Mouse (Mus musculus) neural tube, embryonic 12.5 days (tissue): ENCODE measurements around the gene Rbp1. TPM values are rescaled to one million over a fixed set of nuclear protein-coding genes. Genes with fewer than 3 reads are reported as not detected.

Experiments used
- ATAC-seq: fragments of 200-750 bp; cut with Nextera tagmentation; 2 replicates; pipeline ENCODE4 v1.8.0; 2017; ENCODE audit warnings: low read depth, mild to moderate bottlenecking, moderate TSS enrichment, moderate library complexity; ENCODE audit not compliant: low FRiP score
- H3K27ac ChIP-seq: fragments of 300-500 bp; sonication (generic); 2 replicates; pipeline ENCODE4 v1.5.1; 2016
- H3K27me3 ChIP-seq: fragments of 300-500 bp; sonication (generic); replicated peaks from 2 replicates; pipeline ENCODE4 v1.6.1; 2016; ENCODE audit warnings: mild to moderate bottlenecking
- H3K36me3 ChIP-seq: fragments of 300-500 bp; sonication (generic); 2 replicates; pipeline ENCODE4 v1.6.1; 2016; ENCODE audit warnings: mild to moderate bottlenecking
- H3K4me1 ChIP-seq: fragments of 300-500 bp; sonication (generic); 2 replicates; pipeline ENCODE4 v1.6.1; 2016
- H3K4me2 ChIP-seq: fragments of 300-500 bp; sonication (generic); replicated peaks from 2 replicates; pipeline ENCODE4 v1.6.1; 2016; ENCODE audit warnings: mild to moderate bottlenecking
- H3K4me3 ChIP-seq: fragments of 300-500 bp; sonication (generic); 2 replicates; pipeline ENCODE4 v1.5.1; 2016
- H3K9ac ChIP-seq: fragments of 300-500 bp; sonication (generic); 2 replicates; pipeline ENCODE4 v1.6.1; 2016; ENCODE audit warnings: mild to moderate bottlenecking
- H3K9me3 ChIP-seq: fragments of 300-500 bp; sonication (generic); 2 replicates; pipeline ENCODE4 v1.6.1; 2016; ENCODE audit warnings: mild to moderate bottlenecking
- WGBS: fragments of 180-500 bp; shearing (Covaris S2); methylation state at CpG from one replicate; pipeline ENCODE4 v1.1.7; 2016; 5-methylcytosine and 5-hydroxymethylcytosine counted together
- polyA plus RNA-seq: library from polyadenylated mRNA; unstranded; fragments of >200 nt; fragmentation: Nextera tagmentation; extraction: Ambion mirVana; gene quantifications from 2 replicates; pipeline ENCODE4 v1.2.1, GENCODE M21; 2016

Rbp1 gene
- polyA plus RNA-seq, 1 experiment from 2014 or later: 177 TPM

DNA sequence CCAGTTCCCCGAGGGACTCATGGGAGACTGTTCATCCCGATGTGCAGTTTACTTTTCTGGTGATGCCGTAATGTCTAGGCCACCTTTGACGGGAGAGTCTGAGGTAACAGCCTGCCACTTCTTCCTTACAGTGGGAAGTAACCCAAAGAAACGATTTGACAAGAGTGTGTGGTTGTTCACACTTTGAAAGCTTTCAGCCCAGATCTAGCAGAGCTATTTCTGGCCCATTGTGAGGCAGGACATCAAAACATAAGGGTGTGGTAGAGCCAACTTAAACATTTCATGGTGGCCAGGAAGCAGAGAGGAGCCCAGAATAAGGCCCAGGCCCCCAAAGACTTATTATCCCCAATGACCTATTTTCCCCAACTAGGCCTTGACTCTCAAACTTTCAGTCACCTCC, 21.1 kb upstream of the Rbp1 start:
- Histone ChIP-seq H3K36me3 (no peaks in the 10 kb centered on the region), H3K27me3 (no peaks in the 10 kb centered on the region), H3K4me1 (no peaks in the 10 kb centered on the region), H3K4me2 (no peak overlapping the region), H3K9me3 (no peaks in the 10 kb centered on the region), H3K27ac (no peak overlapping the region), H3K9ac (no peak overlapping the region), H3K4me3 (no peak overlapping the region)
- no peak for ATAC-seq
- WGBS: 85% methylated on average over 5 of the region's 5 CpGs

GRCm38 (mm10) chr9:98407771-98408170, 15.0 kb upstream of the Rbp1 start:
- no peak overlapping the region for H3K9ac ChIP-seq

GRCm38 (mm10) chr9:98409137-98409536, 13.6 kb upstream of the Rbp1 start:
- no peak for ATAC-seq
- WGBS: 28% methylated on average over 3 of the region's 3 CpGs
- no peak overlapping the region for H3K4me3 ChIP-seq
- H3K27me3 ChIP-seq: no peaks in the 10 kb centered on the region
- no peak overlapping the region for H3K9ac ChIP-seq
- no peak overlapping the region for H3K27ac ChIP-seq
- no peaks in the 10 kb centered on the region for H3K36me3 ChIP-seq
- H3K4me2 ChIP-seq: no peak overlapping the region
- no peaks in the 10 kb centered on the region for H3K4me1 ChIP-seq
- H3K9me3 ChIP-seq: no peaks in the 10 kb centered on the region

More at GRCm38 (mm10) chr9:98407771-98408170, 15.0 kb upstream of the Rbp1 start:
- no peaks in the 10 kb centered on the region for H3K9me3 ChIP-seq
- no peak overlapping the region for H3K27ac ChIP-seq
- WGBS: 81% methylated on average over 12 of the region's 12 CpGs
- no peak overlapping the region for H3K4me2 ChIP-seq
- H3K27me3 ChIP-seq: no peaks in the 10 kb centered on the region
- ATAC-seq: no peak
- H3K4me3 ChIP-seq: no peak overlapping the region
- no peaks in the 10 kb centered on the region for H3K4me1 ChIP-seq
- H3K36me3 ChIP-seq: no peaks in the 10 kb centered on the region

DNA sequence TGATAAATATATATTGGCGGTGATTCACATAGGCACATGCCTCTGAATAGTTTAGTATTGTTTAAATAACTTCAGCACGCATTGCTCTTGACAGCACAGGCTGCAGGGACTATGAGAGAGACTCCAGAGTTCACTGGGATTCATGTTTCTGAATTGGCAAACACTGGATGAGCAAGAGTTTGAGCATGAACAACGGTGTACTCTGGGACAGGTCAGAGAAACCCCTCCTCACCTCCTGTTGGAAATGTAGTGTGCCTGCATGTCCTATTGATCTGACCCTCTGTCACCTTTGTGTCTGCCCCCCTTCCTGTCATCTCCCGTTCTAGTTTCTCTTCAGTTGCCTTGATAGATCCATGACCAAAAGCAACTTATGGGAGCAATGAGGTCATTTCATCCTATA, 7.3 kb upstream of the Rbp1 start:
- no peaks in the 10 kb centered on the region for H3K4me1 ChIP-seq
- H3K9ac ChIP-seq: no peak overlapping the region
- 91% methylated on average over 4 of the region's 4 CpGs for WGBS
- no peaks in the 10 kb centered on the region for H3K9me3 ChIP-seq
- H3K36me3 ChIP-seq: no peaks in the 10 kb centered on the region
- H3K4me3 ChIP-seq: no peak overlapping the region
- ATAC-seq: no peak
- H3K27me3 ChIP-seq: 0 out of 2 replicates have a peak, but pooled peaks cover 2% of the 10 kb centered on the region
- no peak overlapping the region for H3K4me2 ChIP-seq
- no peak overlapping the region for H3K27ac ChIP-seq

- Histone ChIP-seq H3K9me3 (no peaks in the 10 kb centered on the region), H3K4me3 (no peak overlapping the region), H3K9ac (no peak overlapping the region), H3K4me1 (no peaks in the 10 kb centered on the region), H3K27me3 (0 out of 2 replicates have a peak, but pooled peaks cover 2% of the 10 kb centered on the region), H3K4me2 (no peak overlapping the region), H3K27ac (no peak overlapping the region), H3K36me3 (no peaks in the 10 kb centered on the region)
- 48% methylated on average over 7 of the region's 7 CpGs for WGBS
- peak; percentile 50; the same call in 1 of the 2 replicates for ATAC-seq
Observed at GRCm38 (mm10) chr9:98417919-98418318, 4.8 kb upstream of the Rbp1 start.

DNA sequence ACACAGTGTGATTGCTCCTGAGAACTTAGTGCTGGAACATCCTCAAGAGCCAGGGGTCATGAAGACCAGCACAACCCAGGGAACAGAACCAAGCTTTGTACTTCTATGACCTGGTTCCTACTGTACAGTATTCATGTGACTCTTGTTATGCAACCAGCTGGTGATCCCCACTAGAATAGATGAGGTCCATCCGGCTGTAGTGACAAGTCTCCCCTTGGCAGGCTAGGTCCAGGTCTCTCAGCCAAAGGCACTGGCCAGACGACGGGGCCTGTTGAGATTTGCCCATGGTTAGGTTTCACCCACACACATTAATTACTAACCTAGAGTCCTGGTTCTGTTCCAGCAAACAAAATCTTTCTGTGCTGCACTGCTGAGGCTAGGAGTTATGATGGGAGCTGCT, 4.4 kb upstream of the Rbp1 start:
- ATAC-seq: no peak
- Histone ChIP-seq H3K4me1 (no peaks in the 10 kb centered on the region), H3K4me2 (no peak overlapping the region), H3K9me3 (no peaks in the 10 kb centered on the region), H3K27ac (no peak overlapping the region), H3K27me3 (0 out of 2 replicates have a peak, but pooled peaks cover 2% of the 10 kb centered on the region), H3K36me3 (no peaks in the 10 kb centered on the region), H3K4me3 (no peak overlapping the region), H3K9ac (no peak overlapping the region)
- 90% methylated on average over 3 of the region's 3 CpGs for WGBS

- no peak overlapping the region for H3K27ac ChIP-seq
- no peaks in the 10 kb centered on the region for H3K36me3 ChIP-seq
- no peak for ATAC-seq
- no peaks in the 10 kb centered on the region for H3K9me3 ChIP-seq
- H3K4me3 ChIP-seq: no peak overlapping the region
- H3K4me1 ChIP-seq: peaks cover 11% of the 10 kb centered on the region; the same call in 1 of the 2 replicates
- H3K27me3 ChIP-seq: 0 out of 2 replicates have a peak, but pooled peaks cover 2% of the 10 kb centered on the region
- no peak overlapping the region for H3K9ac ChIP-seq
- no peak overlapping the region for H3K4me2 ChIP-seq
- WGBS: 80% methylated on average over 1 of the region's 1 CpGs
Observed at GRCm38 (mm10) chr9:98420666-98421065, 2.1 kb upstream of the Rbp1 start.

DNA sequence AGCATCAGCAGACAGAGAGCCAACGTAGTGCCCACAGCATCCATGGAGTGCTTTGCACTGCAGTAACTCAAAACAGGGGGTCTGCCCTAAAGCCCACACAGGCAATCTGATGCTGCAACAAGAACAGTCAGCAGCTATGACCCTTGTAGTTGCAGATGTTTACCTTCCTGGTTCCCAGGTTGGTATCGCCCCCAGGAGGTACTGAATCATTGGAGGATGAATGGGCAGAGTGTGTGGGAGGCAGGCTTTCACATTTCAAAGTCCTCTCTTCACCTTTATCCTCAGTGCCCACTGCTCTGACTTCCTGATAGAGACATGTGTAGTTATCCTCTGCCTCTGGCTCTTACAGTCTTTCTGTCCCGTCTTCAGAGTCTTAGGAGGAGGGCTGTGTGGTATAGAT, 858 bp upstream of the Rbp1 start:
- no peaks in the 10 kb centered on the region for H3K36me3 ChIP-seq
- 56% methylated on average over 3 of the region's 3 CpGs for WGBS
- ATAC-seq: no peak
- H3K27ac ChIP-seq: no peak overlapping the region
- H3K4me2 ChIP-seq: no peak overlapping the region
- no peaks in the 10 kb centered on the region for H3K9me3 ChIP-seq
- H3K4me3 ChIP-seq: no peak overlapping the region
- 0 out of 2 replicates have a peak, but pooled peaks cover 2% of the 10 kb centered on the region for H3K27me3 ChIP-seq
- H3K9ac ChIP-seq: no peak overlapping the region
- H3K4me1 ChIP-seq: peaks cover 23% of the 10 kb centered on the region

DNA sequence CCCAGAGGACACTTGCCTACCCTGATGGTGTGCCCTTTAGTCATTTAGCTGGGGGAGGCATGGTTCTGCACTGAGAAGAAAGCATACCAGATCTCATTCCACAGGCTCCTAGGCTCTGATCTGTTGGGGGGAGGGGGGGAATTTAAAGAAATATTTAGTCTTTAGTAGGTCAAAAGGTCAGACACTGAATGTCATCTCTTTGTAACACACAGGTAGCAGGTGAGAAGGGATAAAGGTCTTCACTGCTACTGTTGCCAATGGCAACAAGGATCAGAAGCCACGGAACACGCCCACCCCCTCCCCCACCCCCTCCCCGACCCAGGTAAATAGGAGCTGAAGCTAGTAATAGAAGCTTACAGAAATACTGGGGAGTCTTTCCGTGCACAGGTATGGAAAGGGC, 930 bp downstream of the Rbp1 start:
- H3K4me1 ChIP-seq: peaks cover 40% of the 10 kb centered on the region
- WGBS: 12% methylated on average over 4 of the region's 4 CpGs
- no peaks in the 10 kb centered on the region for H3K9me3 ChIP-seq
- H3K4me2 ChIP-seq: peak overlapping the region; percentile 72
- no peaks in the 10 kb centered on the region for H3K27me3 ChIP-seq
- H3K36me3 ChIP-seq: no peaks in the 10 kb centered on the region
- H3K4me3 ChIP-seq: no peak overlapping the region
- no peak for ATAC-seq
- H3K27ac ChIP-seq: no peak overlapping the region
- no peak overlapping the region for H3K9ac ChIP-seq

- H3K27ac ChIP-seq: peak overlapping the region; percentile 53; the same call in 1 of the 2 replicates
- no peak; the same call in 1 of the 2 replicates for ATAC-seq
Observed at GRCm38 (mm10) chr9:98424291-98424690, 1.5 kb downstream of the Rbp1 start.

DNA sequence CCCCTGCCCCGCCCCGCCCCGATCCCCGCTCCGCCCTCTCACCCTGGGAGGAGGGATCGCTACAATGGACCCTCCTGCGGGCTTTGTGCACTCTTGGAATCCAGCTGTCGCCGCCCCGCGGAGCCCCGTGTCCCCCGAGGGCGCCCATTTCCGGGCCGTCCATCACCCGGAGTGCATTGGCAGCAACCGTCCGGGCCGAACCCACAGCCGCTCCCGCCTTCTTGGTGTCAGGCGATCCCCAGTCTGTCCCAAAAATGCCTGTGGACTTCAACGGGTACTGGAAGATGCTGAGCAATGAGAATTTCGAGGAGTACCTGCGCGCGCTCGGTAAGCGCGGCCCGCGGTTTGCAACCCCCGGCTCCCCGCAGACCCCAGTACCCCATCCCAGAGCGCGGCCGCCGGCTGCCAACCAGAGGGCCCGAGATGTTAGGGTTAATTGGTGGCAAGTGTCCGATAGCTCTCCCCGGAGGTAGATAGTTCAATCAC, 2.0 kb downstream of the Rbp1 start:
- no peaks in the 10 kb centered on the region for H3K27me3 ChIP-seq
- H3K4me3 ChIP-seq: peak overlapping the region; percentile 52
- peaks cover 51% of the 10 kb centered on the region for H3K4me1 ChIP-seq
- H3K9me3 ChIP-seq: no peaks in the 10 kb centered on the region
- ATAC-seq: peak; percentile 68
- peak overlapping the region; percentile 53 for H3K27ac ChIP-seq
- H3K9ac ChIP-seq: peak overlapping the region; percentile 75
- WGBS: under 1% methylated on average over 39 of the region's 42 CpGs
- H3K4me2 ChIP-seq: peak overlapping the region; percentile 72
- no peaks in the 10 kb centered on the region for H3K36me3 ChIP-seq

More at GRCm38 (mm10) chr9:98424291-98424690, 1.5 kb downstream of the Rbp1 start:
- H3K4me1 ChIP-seq: peaks cover 46% of the 10 kb centered on the region
- peak overlapping the region; percentile 75 for H3K9ac ChIP-seq
- peak overlapping the region; percentile 52 for H3K4me3 ChIP-seq
- H3K36me3 ChIP-seq: no peaks in the 10 kb centered on the region
- H3K9me3 ChIP-seq: no peaks in the 10 kb centered on the region
- H3K4me2 ChIP-seq: peak overlapping the region; percentile 72
- 2% methylated on average over 8 of the region's 8 CpGs for WGBS
- no peaks in the 10 kb centered on the region for H3K27me3 ChIP-seq

- no peak for ATAC-seq
- 6% methylated on average over 19 of the region's 19 CpGs for WGBS
- Histone ChIP-seq H3K27ac (peak overlapping the region; percentile 53; the same call in 1 of the 2 replicates), H3K4me1 (peaks cover 54% of the 10 kb centered on the region), H3K9me3 (no peaks in the 10 kb centered on the region), H3K4me2 (peak overlapping the region; percentile 72), H3K36me3 (no peaks in the 10 kb centered on the region), H3K4me3 (peak overlapping the region; percentile 52), H3K9ac (peak overlapping the region; percentile 75), H3K27me3 (no peaks in the 10 kb centered on the region)
Observed at GRCm38 (mm10) chr9:98425351-98425880, 2.7 kb downstream of the Rbp1 start.
